Mouse (Mus musculus) frontal cortex, adult 2 months (tissue): Measurements from ENCODE around the gene Nr0b2. TPM values are rescaled to one million over a fixed set of nuclear protein-coding genes. Genes with fewer than 3 reads are reported as not detected.

Experiments used
- DNase-seq, 2 experiments: peaks; one replicate each; pipeline ENCODE4 v3.0.0; 2022; ENCODE audit warnings: low spot score in 1 of 2; ENCODE audit errors: extremely low spot score in 1 of 2
- polyA plus RNA-seq: library from polyadenylated mRNA; depleted of rRNA; stranded (reverse); fragments of >200 nt; gene quantifications from 2 replicates; pipeline ENCODE4 v1.2.3, GENCODE M21; 2012

Nr0b2 gene
- polyA plus RNA-seq, 1 experiment: not detected

- DNase-seq: no peak
Measured at GRCm38 (mm10) chr4:133559846-133560245, 6.7 kb downstream of the Nr0b2 start.

- DNase-seq: no peak
Measured at GRCm38 (mm10) chr4:133561622-133562021, 8.4 kb downstream of the Nr0b2 start.

- DNase-seq: no peak
Measured at GRCm38 (mm10) chr4:133563123-133563571, 10.0 kb downstream of the Nr0b2 start.

GRCm38 (mm10) chr4:133567251-133567650 lies 14.1 kb downstream of the Nr0b2 start:
- no peak for DNase-seq

GRCm38 (mm10) chr4:133569291-133570065 lies 16.3 kb downstream of the Nr0b2 start:
- no peak for DNase-seq

- DNase-seq: no peak
Measured at GRCm38 (mm10) chr4:133570066-133570466, 16.9 kb downstream of the Nr0b2 start.

- peak; percentile 82 to 94 for DNase-seq
Measured at GRCm38 (mm10) chr4:133574070-133574842, 21.1 kb downstream of the Nr0b2 start, which contains the start of gene Gpatch3. TSS of gene Gpatch3 (plus strand) at chr4:133574745.

GRCm38 (mm10) chr4:133574843-133575202 lies 21.6 kb downstream of the Nr0b2 start:
- DNase-seq: no peak

GRCm38 (mm10) chr4:133577983-133578382 lies 24.8 kb downstream of the Nr0b2 start:
- DNase-seq: no peak

- no peak for DNase-seq
Measured at GRCm38 (mm10) chr4:133583690-133584058, 30.5 kb downstream of the Nr0b2 start.

GRCm38 (mm10) chr4:133584059-133584951 lies 31.1 kb downstream of the Nr0b2 start, which contains the start of gene Gpn2:
TSS of gene Gpn2 (plus strand) at chr4:133584362.
- DNase-seq: peak; percentile 64 to 89

- DNase-seq: peak in 1 of 2 experiments; percentile 80
Measured at GRCm38 (mm10) chr4:133592570-133592969, 39.4 kb downstream of the Nr0b2 start.

GRCm38 (mm10) chr4:133595538-133595937 lies 42.4 kb downstream of the Nr0b2 start:
- DNase-seq: peak in 1 of 2 experiments; percentile 61

GRCm38 (mm10) chr4:133596084-133596483 lies 42.9 kb downstream of the Nr0b2 start:
- no peak for DNase-seq

- DNase-seq: no peak
Measured at GRCm38 (mm10) chr4:133598616-133599015, 45.4 kb downstream of the Nr0b2 start.

GRCm38 (mm10) chr4:133599116-133599515 lies 45.9 kb downstream of the Nr0b2 start:
- DNase-seq: no peak

GRCm38 (mm10) chr4:133599571-133600073 lies 46.4 kb downstream of the Nr0b2 start:
- DNase-seq: peak; percentile 52 to 80

GRCm38 (mm10) chr4:133600306-133600705 lies 47.1 kb downstream of the Nr0b2 start:
- no peak for DNase-seq

GRCm38 (mm10) chr4:133601721-133602218 lies 48.6 kb downstream of the Nr0b2 start, which contains the start of gene Sfn:
TSS of gene Sfn (minus strand) at chr4:133602168.
- peak in 1 of 2 experiments; percentile 16 for DNase-seq

- DNase-seq: no peak
Measured at GRCm38 (mm10) chr4:133603056-133603455, 49.9 kb downstream of the Nr0b2 start.
